Mouse (Mus musculus): ENCODE measurements around the gene Bad. TPM values are rescaled to one million over a fixed set of nuclear protein-coding genes. Genes with fewer than 3 reads are reported as not detected.
"Not testable (repeated sequence)": the region's sequence is repeated elsewhere in the genome, so short reads cannot be mapped to it uniquely, and the experiment has no call there.

The Bad gene
- polyA plus RNA-seq, 1 experiment, result 60.4 TPM

- no peaks in the 10 kb centered on the region; the same call in 1 of the 2 replicates for H3K4me1 ChIP-seq (ENCODE audit: control insufficient read depth, insufficient read depth, low read length)
- TF ChIP-seq CTCF (IDR thresholded peaks at IDR 0.05; ENCODE audit: extremely low read depth, insufficient read depth, low read length) (no peak), POLR2A (IDR thresholded peaks at IDR 0.05; ENCODE audit: extremely low read depth, insufficient read depth, low read length) (no peak)
- no peak overlapping the region for H3K27ac ChIP-seq (ENCODE audit: insufficient read depth, low read length)
- H3K4me3 ChIP-seq (ENCODE audit: insufficient read depth, low read length), result no peak overlapping the region
Measured at GRCm38 (mm10) chr19:6907094-6907493, 34.6 kb upstream of the Bad start.

- H3K27ac ChIP-seq (ENCODE audit: insufficient read depth, low read length), result no peak overlapping the region
- no peaks in the 10 kb centered on the region; the same call in 1 of the 2 replicates for H3K4me1 ChIP-seq (ENCODE audit: control insufficient read depth, insufficient read depth, low read length)
- TF ChIP-seq CTCF (IDR thresholded peaks at IDR 0.05; ENCODE audit: extremely low read depth, insufficient read depth, low read length), result no peak
- no peak for TF ChIP-seq POLR2A (IDR thresholded peaks at IDR 0.05; ENCODE audit: extremely low read depth, insufficient read depth, low read length)
- H3K4me3 ChIP-seq (ENCODE audit: insufficient read depth, low read length), result peak overlapping the region; percentile 56
Measured at GRCm38 (mm10) chr19:6907811-6908540, 33.7 kb upstream of the Bad start.

GRCm38 (mm10) chr19:6909021-6909420 is 32.6 kb upstream of the Bad start:
- TF ChIP-seq POLR2A (IDR thresholded peaks at IDR 0.05; ENCODE audit: extremely low read depth, insufficient read depth, low read length), result no peak
- H3K4me1 ChIP-seq (ENCODE audit: control insufficient read depth, insufficient read depth, low read length), result no peaks in the 10 kb centered on the region; the same call in 1 of the 2 replicates
- peak overlapping the region; percentile 56 for H3K4me3 ChIP-seq (ENCODE audit: insufficient read depth, low read length)
- peak overlapping the region; percentile 55 for H3K27ac ChIP-seq (ENCODE audit: insufficient read depth, low read length)

- H3K4me3 ChIP-seq (ENCODE audit: insufficient read depth, low read length), result peak within 1 kb of the TSS; percentile 56
- H3K4me1 ChIP-seq (ENCODE audit: control insufficient read depth, insufficient read depth, low read length), result no peaks in the 10 kb centered on the region; the same call in 1 of the 2 replicates
Measured at GRCm38 (mm10) chr19:6909507-6910289, 32.0 kb upstream of the Bad start, which contains the start of the genes Trmt112 and Prdx5. Gene Trmt112 (plus strand): TSS chr19:6909698. Gene Prdx5 (minus strand): TSS chr19:6910106.

GRCm38 (mm10) chr19:6910306-6910705 is 31.4 kb upstream of the Bad start:
- H3K4me1 ChIP-seq (ENCODE audit: control insufficient read depth, insufficient read depth, low read length), result not testable (repeated sequence)
- H3K27ac ChIP-seq (ENCODE audit: insufficient read depth, low read length), result peak overlapping the region; percentile 51; the same call in 1 of the 2 replicates
- 0 out of 2 replicates have a peak, but pooled peaks have one; percentile 19 for TF ChIP-seq POLR2A (IDR thresholded peaks at IDR 0.05; ENCODE audit: extremely low read depth, insufficient read depth, low read length)
- H3K4me3 ChIP-seq (ENCODE audit: insufficient read depth, low read length), result peak overlapping the region; percentile 56

More at GRCm38 (mm10) chr19:6909507-6910289, 32.0 kb upstream of the Bad start, which contains the start of the genes Trmt112 and Prdx5:
- peak within 1 kb of the TSS; percentile 83 for H3K27ac ChIP-seq (ENCODE audit: insufficient read depth, low read length)
- TF ChIP-seq CTCF (IDR thresholded peaks at IDR 0.05; ENCODE audit: extremely low read depth, insufficient read depth, low read length) (no peak), POLR2A (IDR thresholded peaks at IDR 0.05; ENCODE audit: extremely low read depth, insufficient read depth, low read length) (peak; percentile 71; the same call in 1 of the 2 replicates)

- Histone ChIP-seq H3K4me3 (ENCODE audit: insufficient read depth, low read length) (no peak overlapping the region; the same call in 1 of the 2 replicates), H3K27ac (ENCODE audit: insufficient read depth, low read length) (no peak overlapping the region)
Measured at GRCm38 (mm10) chr19:6911101-6912074, 30.3 kb upstream of the Bad start.

GRCm38 (mm10) chr19:6912205-6912970 is 29.3 kb upstream of the Bad start:
- no peaks in the 10 kb centered on the region; the same call in 1 of the 2 replicates for H3K4me1 ChIP-seq (ENCODE audit: control insufficient read depth, insufficient read depth, low read length)
- H3K27ac ChIP-seq (ENCODE audit: insufficient read depth, low read length), result no peak overlapping the region
- TF ChIP-seq CTCF (IDR thresholded peaks at IDR 0.05; ENCODE audit: extremely low read depth, insufficient read depth, low read length), result no peak
- no peak overlapping the region for H3K4me3 ChIP-seq (ENCODE audit: insufficient read depth, low read length)

More at GRCm38 (mm10) chr19:6911101-6912074, 30.3 kb upstream of the Bad start:
- no peaks in the 10 kb centered on the region; the same call in 1 of the 2 replicates for H3K4me1 ChIP-seq (ENCODE audit: control insufficient read depth, insufficient read depth, low read length)
- TF ChIP-seq POLR2A (IDR thresholded peaks at IDR 0.05; ENCODE audit: extremely low read depth, insufficient read depth, low read length) (no peak), CTCF (IDR thresholded peaks at IDR 0.05; ENCODE audit: extremely low read depth, insufficient read depth, low read length) (no peak)

GRCm38 (mm10) chr19:6913036-6913435 is 28.6 kb upstream of the Bad start:
- no peak for TF ChIP-seq POLR2A (IDR thresholded peaks at IDR 0.05; ENCODE audit: extremely low read depth, insufficient read depth, low read length)
- no peak overlapping the region for H3K27ac ChIP-seq (ENCODE audit: insufficient read depth, low read length)
- H3K4me3 ChIP-seq (ENCODE audit: insufficient read depth, low read length), result no peak overlapping the region
- no peaks in the 10 kb centered on the region for H3K4me1 ChIP-seq (ENCODE audit: control insufficient read depth, insufficient read depth, low read length)
